Mouse (Mus musculus) MEL (cell line): ENCODE results near the gene Pls3.
"Not testable (repeated sequence)": the region's sequence is repeated elsewhere in the genome, so short reads cannot be mapped to it uniquely, and the experiment has no call there.

Experiments
- CTCF ChIP-seq, 3 experiments: IDR thresholded peaks in 2 of 3; conservative IDR thresholded peaks in 1 of 3; 2 replicates each; pipeline ENCODE4 v1.5.1; 2011 to 2012; ENCODE audit warnings: low read length in 3 of 3, low read depth in 2 of 3, mild to moderate bottlenecking in 2 of 3, improper control_type of control experiment in 1 of 3, inconsistent platforms in 1 of 3, mixed read lengths in 1 of 3, moderate library complexity in 1 of 3; ENCODE audit not compliant: control insufficient read depth in 1 of 3, insufficient read depth in 1 of 3, poor library complexity in 1 of 3, severe bottlenecking in 1 of 3
- POLR2A ChIP-seq, 2 experiments: IDR thresholded peaks; 2 replicates each; pipeline ENCODE4 v1.6.1; 2011 to 2012; ENCODE audit warnings: low read length in 2 of 2, mild to moderate bottlenecking in 2 of 2, control low read depth in 1 of 2, improper control_type of control experiment in 1 of 2, low read depth in 1 of 2, moderate library complexity in 1 of 2; ENCODE audit not compliant: control insufficient read depth in 1 of 2, insufficient read depth in 1 of 2, poor library complexity in 1 of 2
- TBP ChIP-seq: IDR thresholded peaks from 2 replicates; pipeline ENCODE4 v1.8.0; 2011; ENCODE audit warnings: low read depth, low read length, improper control_type of control experiment
- ZMIZ1 ChIP-seq: IDR thresholded peaks from 2 replicates; pipeline ENCODE4 v1.6.1; 2012; ENCODE audit warnings: low read depth, mild to moderate bottlenecking, inconsistent platforms, low read length, improper control_type of control experiment, moderate library complexity
- ZNF384 ChIP-seq: IDR thresholded peaks from 2 replicates; pipeline ENCODE4 v1.6.1; 2012; ENCODE audit warnings: low read depth, mild to moderate bottlenecking, inconsistent platforms, low read length, improper control_type of control experiment

DNA sequence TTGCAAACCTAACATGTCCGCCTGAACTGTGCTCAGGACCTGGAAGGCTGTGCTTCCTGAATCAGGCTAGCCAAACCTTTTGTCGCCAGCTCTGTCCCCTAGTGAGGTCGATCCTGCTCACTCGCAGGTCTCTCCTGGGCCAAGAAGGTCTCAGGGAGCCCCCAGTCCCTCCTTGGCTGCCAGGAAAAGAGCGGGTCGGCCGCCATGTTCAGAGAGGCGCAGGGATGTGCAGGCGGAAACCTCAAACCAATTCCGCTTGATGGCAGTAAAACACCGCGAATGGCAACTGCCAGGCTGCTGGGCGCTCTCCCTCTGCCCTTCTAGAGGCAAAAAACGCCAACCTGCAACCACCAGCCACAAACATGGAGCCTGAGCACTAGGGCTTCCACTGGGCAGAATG lies 117.0 kb downstream of the Pls3 start:
- not testable (repeated sequence) for TF ChIP-seq ZNF384; CTCF (IDR thresholded peaks at IDR 0.05 in 2 of 3, conservative IDR thresholded peaks at IDR 0.05 in 1 of 3; ENCODE audit: control insufficient read depth in 1 of 3, insufficient read depth in 1 of 3, low read depth in 2 of 3, low read length in 3 of 3, poor library complexity in 1 of 3, severe bottlenecking in 1 of 3); ZMIZ1; POLR2A (IDR thresholded peaks at IDR 0.05; ENCODE audit: control insufficient read depth in 1 of 2, insufficient read depth in 1 of 2, low read depth in 1 of 2, low read length in 2 of 2, poor library complexity in 1 of 2); TBP
